Mouse (Mus musculus) frontal cortex, adult 2 months (tissue): ENCODE results near the gene Usp12. TPM values are rescaled to one million over a fixed set of nuclear protein-coding genes. Genes with fewer than 3 reads are reported as not detected.

Experiments used
- DNase-seq, 2 experiments: peaks; one replicate each; pipeline ENCODE4 v3.0.0; 2022; ENCODE audit warnings: low spot score in 1 of 2; ENCODE audit errors: extremely low spot score in 1 of 2
- polyA plus RNA-seq: library from polyadenylated mRNA; depleted of rRNA; stranded (reverse); fragments of >200 nt; gene quantifications from 2 replicates; pipeline ENCODE4 v1.2.3, GENCODE M21; 2012; rRNA removed

The Usp12 gene
- 33.9 and 35.9 TPM in 2 replicates for polyA plus RNA-seq

DNA sequence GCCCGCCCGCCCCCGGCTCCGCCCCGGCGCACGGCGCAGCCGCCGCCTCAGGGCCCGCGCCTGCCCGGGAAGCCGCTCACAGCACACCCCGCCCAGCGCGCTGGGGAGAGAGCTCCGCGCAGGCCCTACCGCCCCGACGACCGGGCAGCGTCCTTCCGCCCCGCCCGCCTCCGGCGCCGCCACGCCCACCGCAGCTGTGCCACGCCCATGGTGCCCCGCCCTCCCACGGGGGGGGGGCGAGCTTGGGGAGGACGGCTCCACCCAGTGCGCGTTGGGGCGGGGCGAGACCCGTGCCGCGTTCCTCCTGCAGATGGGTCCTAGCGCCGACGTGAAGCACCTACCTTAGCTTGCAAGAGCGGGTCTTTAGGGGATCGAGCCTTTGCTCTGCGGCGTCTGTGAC, at the start of gene Usp12:
Gene Usp12 (minus strand): TSS at position 154 of the 400 bp plus-strand sequence.
- peak; percentile 92 to 98 for DNase-seq

DNA sequence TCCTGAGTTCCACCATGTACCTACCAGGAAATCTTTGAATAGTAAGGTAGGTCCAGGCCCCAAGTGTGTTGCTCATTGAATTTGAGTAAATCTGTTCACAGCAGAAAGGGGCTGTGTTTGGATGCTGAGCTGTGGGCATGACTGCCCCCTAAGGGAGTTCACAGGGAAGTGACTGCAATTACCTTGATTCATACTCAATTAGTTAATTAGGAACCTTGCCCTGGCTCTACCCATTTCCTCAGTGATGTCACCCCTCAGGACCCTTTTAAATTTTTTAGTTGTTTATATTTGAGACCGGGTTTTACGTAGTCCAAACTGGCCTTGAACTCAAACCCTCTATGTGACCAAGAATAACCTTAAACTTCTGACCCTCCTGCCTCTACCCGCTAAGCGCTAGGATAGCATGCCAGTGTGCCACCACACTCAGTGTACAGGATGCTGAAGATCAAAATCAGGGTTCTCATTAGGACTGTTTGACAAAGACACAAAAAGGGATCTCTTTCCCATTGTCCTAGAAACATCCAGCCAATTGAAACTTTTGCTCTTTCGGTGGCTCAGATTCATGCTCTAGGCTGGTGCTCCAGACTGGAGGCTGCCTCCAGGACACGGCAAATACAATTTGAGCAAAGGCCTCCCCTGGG, 49.6 kb upstream of the Usp12 start:
- DNase-seq = no peak

DNA sequence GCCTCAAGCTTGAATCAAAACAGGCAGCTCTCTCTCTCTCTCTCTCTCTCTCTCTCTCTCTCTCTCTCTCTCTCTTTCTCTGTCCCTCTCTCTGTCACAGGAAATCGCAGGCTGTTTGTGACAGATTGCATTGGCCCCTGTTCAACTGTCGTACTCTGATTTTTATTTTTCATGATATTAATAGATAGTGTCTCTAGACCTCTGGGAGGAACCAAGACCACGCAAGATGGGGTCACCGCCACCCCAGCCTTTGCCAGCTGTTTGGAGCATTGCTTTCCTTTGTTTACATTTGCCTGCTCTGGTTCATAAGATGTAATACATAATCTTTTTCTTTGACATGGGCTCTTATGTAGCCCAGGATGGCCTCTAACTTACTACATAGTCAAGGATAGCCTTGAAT, 47.2 kb upstream of the Usp12 start:
- DNase-seq = no peak

DNA sequence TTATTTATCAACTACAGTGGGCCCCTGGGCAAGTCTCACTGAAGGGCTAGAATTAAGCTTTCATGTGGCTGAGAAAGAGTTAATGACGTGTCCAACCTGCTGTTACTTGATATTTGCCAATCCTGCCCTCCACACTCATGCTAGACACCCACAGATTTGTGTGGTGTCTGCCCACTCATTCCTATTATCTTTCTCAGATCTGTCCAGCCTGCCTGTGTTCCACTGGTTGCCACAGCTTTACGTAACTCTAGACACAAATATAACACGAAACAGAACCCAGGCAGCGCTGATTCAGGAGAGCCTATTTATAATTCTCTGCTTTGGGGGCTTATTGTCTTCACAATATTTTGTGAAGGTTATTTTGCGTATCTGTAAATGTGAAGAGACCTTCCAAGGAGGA, 46.5 kb upstream of the Usp12 start:
- DNase-seq = peak in 1 of 2 experiments; percentile 45

DNA sequence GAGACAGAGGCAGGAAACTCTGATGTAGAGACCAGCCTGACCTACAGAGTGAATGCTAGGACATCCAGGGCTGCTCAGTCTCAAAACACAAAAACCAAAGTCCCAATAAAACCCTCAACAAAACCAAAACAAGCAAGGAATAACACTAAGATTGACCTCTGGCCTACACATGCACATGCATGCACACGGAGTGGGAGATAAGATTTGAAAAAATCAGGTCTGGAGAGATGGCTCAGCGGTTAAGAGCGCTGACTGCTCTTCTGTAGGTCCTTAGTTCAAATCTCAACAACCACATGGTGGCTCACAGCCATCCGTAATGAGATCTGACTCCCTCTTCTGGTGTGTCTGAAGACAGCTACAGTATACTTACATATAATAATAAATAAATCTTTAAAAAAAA, 45.6 kb upstream of the Usp12 start:
- DNase-seq = no peak

DNA sequence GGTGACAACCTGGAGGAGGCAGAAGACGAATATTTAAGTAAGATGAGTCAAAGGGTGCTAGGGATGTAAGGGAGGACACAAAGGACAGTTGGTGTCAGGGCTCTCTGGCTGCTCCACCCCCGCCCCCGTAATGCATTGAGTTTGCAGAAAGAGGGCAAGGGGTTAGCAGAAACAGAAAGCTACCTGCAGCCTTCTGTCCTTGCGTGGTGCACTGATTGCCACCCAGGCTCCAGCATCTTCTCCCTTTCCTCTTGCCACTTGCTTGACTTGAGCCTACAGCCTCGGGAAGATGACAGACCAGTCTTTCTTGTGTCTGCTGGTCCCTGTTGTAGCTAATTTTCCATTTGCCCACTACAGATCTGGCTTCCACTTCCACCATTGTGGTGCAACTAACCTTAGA, 45.0 kb upstream of the Usp12 start:
- no peak for DNase-seq

DNA sequence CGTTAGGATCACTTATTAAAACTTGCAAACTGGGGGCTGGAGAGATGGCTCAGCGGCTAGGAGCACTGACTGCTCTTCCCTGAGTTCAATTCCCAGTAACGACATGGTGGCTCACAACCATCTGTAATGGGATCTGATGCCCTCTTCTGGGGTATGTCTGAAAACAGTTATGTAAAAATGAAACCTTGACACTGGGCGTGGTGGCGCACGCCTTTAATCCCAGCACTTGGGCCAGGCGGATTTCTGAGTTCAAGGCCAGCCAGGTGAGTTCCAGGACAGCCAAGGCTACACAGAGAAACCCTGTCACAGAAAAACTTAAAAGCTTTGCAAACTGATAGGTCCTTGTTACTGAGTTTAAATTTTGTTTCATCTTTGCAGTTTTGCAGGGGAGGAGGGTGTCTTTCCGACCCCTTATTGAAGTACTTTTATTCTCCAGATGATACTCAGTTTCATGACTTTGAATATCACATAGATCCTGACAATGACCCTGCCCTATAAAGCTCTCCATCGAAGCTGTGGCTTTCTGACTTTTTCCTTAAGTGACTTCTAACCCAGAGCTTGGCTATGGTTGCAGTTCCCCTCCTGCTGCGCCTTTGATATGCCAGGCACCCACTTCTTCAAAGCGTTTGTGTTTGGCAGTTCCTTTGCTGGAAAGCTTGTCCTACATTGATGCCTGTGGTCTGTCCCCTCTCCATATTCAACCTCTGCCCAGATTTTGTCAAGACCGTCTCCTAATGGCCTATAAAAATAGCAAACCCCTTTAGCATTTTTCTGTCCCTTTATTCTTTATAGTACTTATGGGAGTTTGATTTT, 44.2 kb upstream of the Usp12 start:
- no peak for DNase-seq

DNA sequence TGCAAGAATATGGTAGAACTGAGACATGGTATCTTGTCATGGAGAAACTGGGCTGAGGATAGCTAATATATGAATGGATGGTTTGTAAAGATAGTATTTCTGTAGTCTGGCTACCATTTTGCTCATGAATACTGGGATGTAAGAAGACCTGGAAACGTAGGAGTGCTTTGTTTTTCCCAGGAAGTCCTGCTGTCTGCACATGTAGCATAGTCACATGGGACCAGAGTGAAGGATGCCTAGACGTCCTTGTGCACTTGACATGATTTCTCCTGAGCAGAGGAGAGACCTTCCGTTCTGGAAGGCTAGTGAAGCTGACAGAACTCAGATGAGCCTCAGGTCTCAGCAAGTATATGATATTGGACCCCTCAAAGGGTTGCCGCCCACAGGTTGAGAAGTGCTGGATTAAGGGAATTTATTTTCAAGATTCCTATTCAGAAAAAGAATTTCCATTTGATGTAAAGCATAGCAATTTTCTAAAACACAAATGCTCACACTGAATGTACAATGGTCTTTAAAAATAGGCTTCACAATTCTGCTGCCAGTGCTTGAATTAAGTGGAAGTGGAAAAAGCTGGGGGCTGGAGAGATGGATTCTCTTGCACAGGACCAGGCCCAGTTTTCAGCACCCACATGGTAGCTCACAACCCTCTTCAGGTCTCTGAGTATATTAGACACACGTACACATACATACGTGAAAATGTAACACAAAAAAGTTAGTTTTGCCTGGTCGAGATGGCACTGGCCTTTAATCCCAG, 43.3 kb upstream of the Usp12 start:
- no peak for DNase-seq

DNA sequence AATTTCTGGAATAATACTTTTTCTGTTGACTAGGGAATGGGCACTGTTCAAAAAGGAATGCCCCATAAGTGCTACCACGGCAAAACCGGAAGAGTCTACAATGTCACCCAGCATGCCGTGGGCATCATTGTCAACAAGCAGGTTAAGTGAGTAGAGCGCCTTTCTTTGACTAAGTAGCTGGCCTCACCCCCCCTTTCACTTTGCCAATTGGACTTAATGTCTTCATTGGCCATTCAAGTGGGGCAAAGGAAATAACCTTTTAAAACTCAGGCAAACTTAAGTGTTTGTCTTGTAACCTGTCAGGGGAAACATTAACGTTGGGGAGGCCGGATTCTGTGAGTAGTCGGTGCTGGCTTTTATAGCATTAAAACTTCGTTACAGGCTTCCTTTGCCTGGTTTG, 40.2 kb upstream of the Usp12 start:
- DNase-seq = no peak

DNA sequence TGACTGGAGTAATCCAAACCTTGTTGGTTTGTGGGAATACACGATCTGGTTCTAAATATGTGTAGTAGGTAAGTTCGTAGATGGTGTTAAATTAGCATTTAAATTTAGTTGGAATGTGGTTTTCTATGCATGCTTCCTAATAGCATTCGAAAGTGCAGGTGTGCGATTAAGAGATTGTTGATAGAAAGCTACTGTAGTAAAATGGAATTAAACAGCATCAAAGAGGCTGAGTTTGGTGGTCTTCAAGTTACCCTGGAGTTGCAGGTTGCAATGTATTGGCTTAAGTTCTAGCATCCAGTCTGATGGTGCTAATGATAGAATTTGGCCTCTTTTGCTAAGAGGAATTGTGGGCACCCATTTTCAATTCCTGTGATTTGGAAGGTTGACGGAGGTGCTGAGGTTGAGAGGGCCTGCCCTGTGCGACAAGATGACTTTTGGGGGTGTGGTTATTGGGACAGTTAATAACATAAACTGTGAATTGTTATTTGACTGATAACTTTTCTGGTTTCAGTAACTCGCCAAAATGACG, 38.9 kb upstream of the Usp12 start:
- no peak for DNase-seq

DNA sequence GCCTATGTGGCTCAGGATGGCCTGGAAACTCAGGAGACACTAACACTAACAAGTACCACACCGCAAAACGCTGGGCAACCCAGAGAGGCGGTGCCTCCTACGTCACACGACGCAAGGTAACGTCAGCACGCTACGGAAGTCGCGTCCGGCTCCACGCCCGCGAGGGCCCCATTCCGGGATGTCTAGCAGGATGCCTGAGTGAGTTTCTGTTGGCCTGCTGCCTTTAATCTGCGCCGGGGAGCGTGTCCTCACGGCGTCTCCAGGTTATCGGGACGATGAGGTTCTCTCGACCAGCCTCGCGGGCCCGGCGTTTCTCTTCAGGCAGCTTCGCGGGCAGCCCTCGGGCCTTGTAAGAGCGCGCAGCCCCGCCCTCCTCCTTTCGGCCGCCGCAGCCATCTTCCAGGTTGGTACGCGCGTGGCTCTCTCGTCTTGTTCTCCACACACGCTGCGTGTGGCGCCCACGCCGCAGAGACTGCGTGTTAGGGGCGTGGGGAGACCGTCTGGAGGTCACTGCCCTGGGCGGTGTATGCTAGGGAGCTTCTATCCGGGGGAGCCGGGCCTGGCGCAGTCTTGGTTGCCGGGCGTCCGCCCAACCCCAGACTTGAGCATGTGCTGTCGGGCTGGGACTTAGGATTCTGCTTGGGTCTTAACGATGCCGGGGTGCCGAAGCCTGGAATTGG, 38.1 kb upstream of the Usp12 start, which contains the start of gene Rpl21:
Gene Rpl21 (plus strand): TSS at position 122 of the 680 bp plus-strand sequence.
- DNase-seq = peak; percentile 88 to 96

DNA sequence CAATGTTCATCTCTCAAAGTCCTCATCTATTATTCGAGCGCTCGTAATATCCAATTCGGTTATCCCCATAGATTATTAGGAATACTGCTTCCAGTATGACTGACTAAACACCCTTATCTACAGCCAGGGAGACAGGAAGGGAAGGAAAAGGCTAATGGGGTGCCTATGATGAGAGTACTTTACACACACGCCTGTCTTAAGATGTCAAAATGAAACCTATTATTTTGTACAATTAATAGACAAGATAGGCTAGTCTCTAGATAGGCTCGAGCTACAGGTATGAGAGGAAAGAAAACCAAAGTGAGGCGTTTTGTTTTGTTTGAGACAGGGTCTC, 37.6 kb upstream of the Usp12 start:
- no peak for DNase-seq

DNA sequence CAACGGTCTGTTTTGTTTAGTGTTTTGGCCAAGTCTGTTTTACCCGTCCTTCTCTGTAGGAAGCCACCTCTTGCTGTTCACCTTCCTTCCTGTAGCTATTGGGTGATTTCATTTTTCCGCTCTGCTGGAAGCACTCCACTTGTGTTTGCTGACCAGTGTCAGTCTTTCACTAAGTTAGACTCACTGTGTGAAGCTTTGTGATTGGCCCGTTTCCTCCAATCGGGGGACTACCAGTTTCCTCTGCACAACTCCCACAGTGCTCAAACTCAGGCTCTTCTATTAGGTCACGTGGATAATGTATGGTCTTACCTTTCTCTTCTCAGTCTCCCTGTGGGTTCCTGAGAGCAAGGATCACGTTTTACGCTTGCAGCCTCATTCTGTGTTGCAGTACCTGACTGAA, 34.7 kb upstream of the Usp12 start:
- no peak for DNase-seq

DNA sequence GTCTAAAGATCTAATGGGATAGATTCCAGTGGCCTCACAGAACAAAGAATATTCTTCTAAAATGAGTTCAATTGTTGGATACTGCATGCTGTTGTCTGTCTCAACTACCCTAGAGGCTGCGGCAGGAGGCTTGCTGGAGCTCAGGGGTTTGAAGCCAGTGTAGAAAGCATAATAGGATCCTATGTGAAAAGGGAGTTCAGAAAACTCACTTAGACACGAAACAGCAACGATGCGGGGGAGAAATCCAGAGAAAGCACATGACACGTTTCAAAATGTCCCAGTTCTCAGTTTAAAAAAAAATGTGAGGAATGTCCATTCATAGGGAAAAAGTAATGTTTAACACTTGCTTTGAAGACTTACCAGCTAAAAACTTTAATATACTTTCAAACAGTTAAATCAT, 28.2 kb upstream of the Usp12 start:
- DNase-seq = peak in 1 of 2 experiments; percentile 46

DNA sequence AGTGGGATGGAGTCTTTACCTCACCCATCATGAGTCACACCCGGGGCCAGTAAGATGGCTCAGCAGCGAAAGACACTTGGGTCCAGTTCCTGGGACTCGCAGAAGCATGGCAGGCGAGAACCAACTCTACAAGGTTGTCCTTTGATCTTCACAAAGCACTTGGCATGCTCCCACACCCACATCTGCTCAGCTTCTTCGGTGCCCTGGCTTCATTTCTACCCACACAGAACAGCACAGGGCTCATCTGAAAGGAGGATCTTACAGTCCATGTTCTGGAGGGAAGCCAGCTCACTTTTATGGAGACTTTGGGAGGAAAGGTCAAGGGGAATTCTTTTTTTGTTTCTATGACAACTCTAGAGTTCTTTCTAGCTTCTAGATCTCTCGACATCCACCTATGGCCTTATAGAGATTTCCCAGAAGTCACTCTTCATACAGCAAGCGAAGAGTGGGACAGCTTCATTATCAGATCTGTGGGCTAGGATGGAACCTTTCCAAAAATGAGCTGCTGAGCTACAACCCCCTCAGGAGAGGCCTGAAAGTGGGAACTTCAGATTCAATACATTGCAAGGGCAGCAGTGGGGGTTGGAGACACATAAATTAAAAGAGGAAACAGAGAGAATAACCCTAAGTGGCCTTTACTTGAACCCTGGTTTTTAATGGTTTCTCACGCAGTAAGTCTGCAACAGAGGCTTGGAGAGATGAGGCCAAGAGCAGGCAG, 24.3 kb upstream of the Usp12 start:
- peak in 1 of 2 experiments; percentile 28 for DNase-seq

DNA sequence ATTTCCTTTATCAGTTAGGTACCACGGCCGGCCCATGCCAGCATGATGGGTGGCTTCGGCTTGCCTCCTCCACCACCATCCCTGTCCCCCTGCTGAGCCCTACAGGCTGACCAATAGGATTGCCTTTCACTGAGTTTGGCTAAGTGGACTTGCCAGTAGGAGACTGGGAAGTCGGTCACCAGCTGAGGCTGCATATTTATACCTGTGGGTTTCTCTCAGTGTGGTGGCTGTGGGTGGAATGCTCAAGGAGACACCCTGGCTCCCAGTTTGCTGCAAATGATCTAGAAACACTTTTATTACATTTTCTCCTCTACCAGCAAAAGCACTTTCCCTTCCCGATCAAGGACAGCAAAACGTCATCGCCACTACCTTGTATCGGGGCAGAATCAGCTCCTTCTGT, 22.8 kb upstream of the Usp12 start:
- peak in 1 of 2 experiments; percentile 46 for DNase-seq

DNA sequence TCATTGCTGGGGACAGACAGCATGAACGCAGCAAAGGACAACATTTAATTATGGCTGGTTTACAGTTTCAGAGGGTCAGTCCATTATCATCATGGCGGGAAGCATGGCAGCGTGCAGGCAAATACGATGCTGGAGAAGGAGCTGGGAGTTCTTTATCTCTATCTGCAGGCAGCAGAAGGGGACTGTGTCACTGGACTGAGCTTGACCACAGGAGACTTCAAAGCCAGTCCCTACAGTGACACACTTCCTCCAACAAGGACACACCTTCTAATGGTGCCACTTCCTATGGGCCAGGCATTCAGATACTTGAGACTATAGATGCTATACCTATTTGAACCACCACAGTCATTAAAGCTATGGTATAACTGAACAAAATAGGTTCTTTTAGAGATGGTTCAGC, 20.6 kb upstream of the Usp12 start:
- no peak for DNase-seq

DNA sequence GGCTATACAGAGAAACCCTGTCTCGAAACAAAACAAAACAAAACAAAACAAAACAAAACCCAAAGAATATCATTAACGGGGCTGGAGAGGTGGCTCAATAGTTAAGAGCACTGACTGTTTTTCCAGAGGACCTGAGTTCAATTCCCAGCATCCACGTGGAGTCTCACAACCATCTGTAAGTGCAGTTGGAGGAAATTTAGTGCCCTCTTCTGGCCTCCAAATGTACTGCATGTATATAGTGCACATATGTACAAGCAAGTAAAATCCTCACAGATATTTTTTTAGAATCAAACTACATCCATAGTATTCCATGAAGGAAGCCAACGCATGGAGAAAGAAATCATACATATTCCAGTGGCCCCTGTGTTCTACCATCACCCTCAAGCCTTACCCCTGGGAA, 18.6 kb upstream of the Usp12 start:
- no peak for DNase-seq

DNA sequence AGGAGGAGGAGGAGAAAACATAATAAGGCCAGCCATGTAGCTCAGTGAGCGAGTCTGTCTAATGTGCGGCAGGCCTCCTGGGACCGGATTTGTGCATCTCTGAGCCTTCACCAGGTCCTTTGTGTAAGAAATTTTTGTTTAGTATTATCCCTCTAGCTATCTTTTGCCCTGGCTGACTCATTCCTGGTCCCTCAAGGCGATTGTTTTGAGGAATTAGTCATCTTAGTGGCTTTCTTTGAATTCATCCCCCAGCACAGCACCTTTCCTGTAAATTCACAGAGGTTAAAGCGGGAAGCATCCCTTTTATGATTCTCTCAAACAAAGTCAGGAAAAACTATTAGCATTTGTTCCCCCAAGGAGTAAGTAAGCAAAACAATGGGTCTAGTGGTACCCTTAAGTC, 18.1 kb upstream of the Usp12 start:
- no peak for DNase-seq

DNA sequence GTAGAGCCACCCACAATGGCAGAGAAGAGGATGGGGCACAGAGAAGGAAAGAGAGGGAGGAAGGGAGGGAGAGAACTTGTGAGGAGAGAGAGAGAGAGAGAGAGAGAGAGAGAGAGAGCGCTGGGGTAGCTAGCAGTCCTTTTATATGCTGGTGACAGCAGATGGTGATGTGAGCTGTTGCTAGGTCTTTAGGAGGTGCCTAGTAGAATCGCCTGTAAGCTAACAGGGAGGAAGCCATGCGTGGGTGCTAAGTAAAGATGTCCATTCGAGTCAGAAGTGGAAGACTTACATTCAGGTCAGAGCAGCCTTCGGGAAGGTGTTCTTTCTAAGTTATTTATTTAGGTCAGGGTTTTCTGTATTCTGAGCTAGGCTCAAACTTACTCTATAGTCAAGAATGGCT, 15.1 kb upstream of the Usp12 start:
- peak in 1 of 2 experiments; percentile 39 for DNase-seq
